Mouse (Mus musculus) heart, embryonic 13.5 days (tissue): ENCODE data around the gene Cd72. TPM values are rescaled to one million over a fixed set of nuclear protein-coding genes. Genes with fewer than 3 reads are reported as not detected.

Experiments
- ATAC-seq: fragments of 200-750 bp; cut with Nextera tagmentation; 2 replicates; pipeline ENCODE4 v1.8.0; 2017; ENCODE audit warnings: moderate TSS enrichment; ENCODE audit not compliant: insufficient number of reproducible peaks, low FRiP score, low TSS enrichment; ENCODE audit errors: extremely low read depth
- H3K27ac ChIP-seq: fragments of 300-500 bp; sonication (generic); replicated peaks from 2 replicates; pipeline ENCODE4 v1.5.1; 2015; ENCODE audit warnings: moderate library complexity, mild to moderate bottlenecking, inconsistent platforms
- H3K27me3 ChIP-seq: fragments of 300-500 bp; sonication (generic); replicated peaks from 2 replicates; pipeline ENCODE4 v1.6.1; 2015; ENCODE audit warnings: mild to moderate bottlenecking, inconsistent platforms
- H3K36me3 ChIP-seq: fragments of 300-500 bp; sonication (generic); 2 replicates; pipeline ENCODE4 v1.6.1; 2015; ENCODE audit warnings: mild to moderate bottlenecking, inconsistent platforms
- H3K4me1 ChIP-seq: fragments of 300-500 bp; sonication (generic); 2 replicates; pipeline ENCODE4 v1.6.1; 2015; ENCODE audit warnings: inconsistent platforms
- H3K4me2 ChIP-seq: fragments of 300-500 bp; sonication (generic); 2 replicates; pipeline ENCODE4 v1.6.1; 2015; ENCODE audit warnings: inconsistent platforms, mild to moderate bottlenecking, moderate library complexity
- H3K4me3 ChIP-seq: fragments of 300-500 bp; sonication (generic); 2 replicates; pipeline ENCODE4 v1.5.1; 2015; ENCODE audit warnings: moderate library complexity, mild to moderate bottlenecking, inconsistent platforms
- H3K9ac ChIP-seq: fragments of 300-500 bp; sonication (generic); 2 replicates; pipeline ENCODE4 v1.6.1; 2015; ENCODE audit warnings: inconsistent platforms, mild to moderate bottlenecking, moderate library complexity
- H3K9me3 ChIP-seq: fragments of 300-500 bp; sonication (generic); 2 replicates; pipeline ENCODE4 v1.6.1; 2016; ENCODE audit warnings: inconsistent platforms
- WGBS: fragments of 180-500 bp; shearing (Covaris S2); methylation state at CpG from one replicate; pipeline ENCODE4 v1.1.7; 2015; ENCODE audit warnings: mixed read lengths; 5-methylcytosine and 5-hydroxymethylcytosine counted together
- polyA plus RNA-seq: library from polyadenylated mRNA; unstranded; fragments of >200 nt; fragmentation: Nextera tagmentation; extraction: Ambion mirVana; gene quantifications from 2 replicates; pipeline ENCODE4 v1.2.1, GENCODE M21; 2015

Cd72 gene
- polyA plus RNA-seq, 1 experiment from 2014 or later: 1.9 TPM

- Histone ChIP-seq H3K4me3 (no peak overlapping the region), H3K27me3 (peaks cover 68% of the 10 kb centered on the region), H3K36me3 (peaks cover 58% of the 10 kb centered on the region), H3K4me1 (peaks cover 26% of the 10 kb centered on the region), H3K4me2 (no peak overlapping the region), H3K9me3 (no peaks in the 10 kb centered on the region), H3K9ac (no peak overlapping the region), H3K27ac (no peak overlapping the region)
- no peak for ATAC-seq
- WGBS: 60% methylated on average over 10 of the region's 10 CpGs
These were observed 27.9 kb downstream of the Cd72 start for GRCm38 (mm10) chr4:43426487-43426886.

- H3K27ac ChIP-seq: no peak overlapping the region
- peaks cover 26% of the 10 kb centered on the region for H3K4me1 ChIP-seq
- WGBS: 36% methylated on average over 31 of the region's 31 CpGs
- H3K9me3 ChIP-seq: no peaks in the 10 kb centered on the region
- peak overlapping the region; percentile 39 for H3K4me2 ChIP-seq
- no peak overlapping the region for H3K4me3 ChIP-seq
- peak overlapping the region; percentile 48; the same call in 1 of the 2 replicates for H3K9ac ChIP-seq
- H3K36me3 ChIP-seq: peaks cover 61% of the 10 kb centered on the region
- peaks cover 68% of the 10 kb centered on the region for H3K27me3 ChIP-seq
- ATAC-seq: no peak
These were observed 28.6 kb downstream of the Cd72 start for GRCm38 (mm10) chr4:43425648-43426380.

- peak overlapping the region; percentile 48; the same call in 1 of the 2 replicates for H3K9ac ChIP-seq
These were observed 29.2 kb downstream of the Cd72 start for GRCm38 (mm10) chr4:43425197-43425596.

GRCm38 (mm10) chr4:43424072-43424471 lies 30.4 kb downstream of the Cd72 start:
- no peak overlapping the region for H3K4me3 ChIP-seq
- no peak overlapping the region for H3K9ac ChIP-seq
- peaks cover 57% of the 10 kb centered on the region for H3K27me3 ChIP-seq
- ATAC-seq: no peak
- H3K27ac ChIP-seq: no peak overlapping the region
- peaks cover 38% of the 10 kb centered on the region for H3K4me1 ChIP-seq
- no peak overlapping the region for H3K4me2 ChIP-seq
- no peaks in the 10 kb centered on the region for H3K9me3 ChIP-seq
- H3K36me3 ChIP-seq: peaks cover 68% of the 10 kb centered on the region
- whole genome bisulfite sequencing: 70% methylated on average over 9 of the region's 9 CpGs

More at GRCm38 (mm10) chr4:43425197-43425596, 29.2 kb downstream of the Cd72 start:
- Histone ChIP-seq H3K4me3 (no peak overlapping the region), H3K27ac (no peak overlapping the region), H3K9me3 (no peaks in the 10 kb centered on the region), H3K27me3 (peaks cover 64% of the 10 kb centered on the region), H3K36me3 (peaks cover 61% of the 10 kb centered on the region), H3K4me1 (peaks cover 29% of the 10 kb centered on the region), H3K4me2 (peak overlapping the region; percentile 39)
- 33% methylated on average over 14 of the region's 14 CpGs for WGBS
- no peak for ATAC-seq

GRCm38 (mm10) chr4:43423267-43423934 lies 31.0 kb downstream of the Cd72 start:
- no peak overlapping the region for H3K27ac ChIP-seq
- H3K27me3 ChIP-seq: peaks cover 53% of the 10 kb centered on the region
- no peak for ATAC-seq
- H3K9ac ChIP-seq: no peak overlapping the region
- H3K4me3 ChIP-seq: no peak overlapping the region
- H3K4me2 ChIP-seq: no peak overlapping the region
- WGBS: 80% methylated on average over 20 of the region's 20 CpGs
- peaks cover 71% of the 10 kb centered on the region for H3K36me3 ChIP-seq
- peaks cover 38% of the 10 kb centered on the region for H3K4me1 ChIP-seq
- H3K9me3 ChIP-seq: no peaks in the 10 kb centered on the region

- no peaks in the 10 kb centered on the region for H3K9me3 ChIP-seq
- H3K4me1 ChIP-seq: peaks cover 43% of the 10 kb centered on the region
- no peak overlapping the region for H3K27ac ChIP-seq
- no peak for ATAC-seq
- H3K4me2 ChIP-seq: no peak overlapping the region
- H3K36me3 ChIP-seq: peaks cover 69% of the 10 kb centered on the region
- H3K4me3 ChIP-seq: no peak overlapping the region
- WGBS: 63% methylated on average over 28 of the region's 28 CpGs
- peaks cover 36% of the 10 kb centered on the region for H3K27me3 ChIP-seq
- no peak overlapping the region for H3K9ac ChIP-seq
These were observed 32.7 kb downstream of the Cd72 start for GRCm38 (mm10) chr4:43421632-43422240.

- Histone ChIP-seq H3K4me3 (no peak overlapping the region), H3K9me3 (no peaks in the 10 kb centered on the region), H3K9ac (peak overlapping the region; percentile 56), H3K4me1 (peaks cover 38% of the 10 kb centered on the region), H3K27me3 (peaks cover 22% of the 10 kb centered on the region), H3K4me2 (no peak overlapping the region), H3K27ac (0 out of 2 replicates have a peak overlapping the region, but pooled peaks have one; percentile 6), H3K36me3 (peaks cover 69% of the 10 kb centered on the region)
- no peak for ATAC-seq
- 5% methylated on average over 6 of the region's 6 CpGs for WGBS
These were observed 34.1 kb downstream of the Cd72 start for GRCm38 (mm10) chr4:43420305-43420704.

- peaks cover 17% of the 10 kb centered on the region for H3K27me3 ChIP-seq
- no peak for ATAC-seq
- H3K9me3 ChIP-seq: no peaks in the 10 kb centered on the region
- 57% methylated on average over 9 of the region's 9 CpGs for whole genome bisulfite sequencing
- H3K27ac ChIP-seq: 0 out of 2 replicates have a peak overlapping the region, but pooled peaks have one; percentile 8
- H3K36me3 ChIP-seq: peaks cover 69% of the 10 kb centered on the region
- H3K4me3 ChIP-seq: no peak overlapping the region
- H3K9ac ChIP-seq: peak overlapping the region; percentile 56
- H3K4me1 ChIP-seq: peaks cover 38% of the 10 kb centered on the region
- H3K4me2 ChIP-seq: 0 out of 2 replicates have a peak overlapping the region, but pooled peaks have one; percentile 5
These were observed 34.6 kb downstream of the Cd72 start for GRCm38 (mm10) chr4:43419801-43420281.

GRCm38 (mm10) chr4:43418973-43419656 lies 35.3 kb downstream of the Cd72 start:
- 0 out of 2 replicates have a peak overlapping the region, but pooled peaks have one; percentile 4 for H3K27ac ChIP-seq
- peak overlapping the region; percentile 29; the same call in 1 of the 2 replicates for H3K9ac ChIP-seq
- no peak for ATAC-seq

GRCm38 (mm10) chr4:43418450-43418849 lies 36.0 kb downstream of the Cd72 start:
- Histone ChIP-seq H3K27ac (no peak overlapping the region), H3K4me2 (no peak overlapping the region), H3K9me3 (no peaks in the 10 kb centered on the region), H3K4me1 (peaks cover 40% of the 10 kb centered on the region), H3K36me3 (peaks cover 62% of the 10 kb centered on the region), H3K9ac (0 out of 2 replicates have a peak overlapping the region, but pooled peaks have one; percentile 10), H3K4me3 (no peak overlapping the region), H3K27me3 (peaks cover 3% of the 10 kb centered on the region; the same call in 1 of the 2 replicates)
- 66% methylated on average over 4 of the region's 4 CpGs for WGBS
- no peak for ATAC-seq

More at GRCm38 (mm10) chr4:43418973-43419656, 35.3 kb downstream of the Cd72 start:
- 49% methylated on average over 15 of the region's 15 CpGs for WGBS
- no peak overlapping the region for H3K4me2 ChIP-seq
- H3K36me3 ChIP-seq: peaks cover 68% of the 10 kb centered on the region
- no peak overlapping the region for H3K4me3 ChIP-seq
- H3K27me3 ChIP-seq: peaks cover 10% of the 10 kb centered on the region
- H3K4me1 ChIP-seq: peaks cover 38% of the 10 kb centered on the region
- H3K9me3 ChIP-seq: no peaks in the 10 kb centered on the region
